ENCODE assay signal across 9 mouse cellular contexts in the genomic region with DNA sequence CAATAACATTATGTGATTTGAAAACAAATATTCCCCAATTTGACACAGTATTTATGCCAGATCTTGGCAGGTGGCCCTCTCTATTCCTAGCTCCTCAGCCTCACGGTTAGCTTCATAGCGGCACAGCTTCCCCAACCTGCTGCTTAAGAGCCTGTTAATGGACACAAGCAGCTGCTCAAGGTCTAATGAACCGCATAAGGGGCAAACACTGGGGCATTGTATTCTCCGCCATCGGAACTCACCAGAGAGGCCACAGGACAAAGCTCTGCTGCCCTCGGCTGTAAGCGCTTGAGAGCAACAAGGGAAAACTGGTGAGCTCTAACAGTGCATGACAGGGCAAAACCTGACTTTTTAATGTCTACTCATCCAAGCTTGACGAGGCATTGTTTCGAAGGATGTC. TPM values are rescaled to one million over a fixed set of nuclear protein-coding genes. Genes with fewer than 3 reads are reported as not detected.
A peak's percentile ranks its signal among the peaks of the same experiment; 100 is the strongest.
DNase-seq lines count a peak whose midpoint lies in the region; ATAC-seq lines count a peak whose summit lies in the region.
"Had no signal": no experiment of that assay in that cellular context is flagged by ENCODE, and none has a peak within 500 bp of the region (broad histone marks: within the 10 kb centered on the region; RNA-seq: fewer than 3 reads in every experiment).

No protein-coding gene starts in this region.

- H3K9ac ChIP-seq in midbrain, embryonic 11.5 days (ENCODE audit: low read length) = no peak overlapping the region
- no peak overlapping the region for H3K9ac ChIP-seq in midbrain, embryonic 16.5 days (ENCODE audit: low read depth, low read length)
- no peak overlapping the region for H3K9ac ChIP-seq in hindbrain, embryonic 13.5 days
- H3K9ac ChIP-seq in neural tube, embryonic 14.5 days (replicated peaks; ENCODE audit: low read depth, low read length) = no peak overlapping the region

- WGBS in midbrain, embryonic 11.5 days = 18% methylated on average over 9 of the region's 9 CpGs
- 9% methylated on average over 9 of the region's 9 CpGs for WGBS in midbrain, embryonic 16.5 days
- 9% methylated on average over 9 of the region's 9 CpGs for WGBS in hindbrain, embryonic 13.5 days
- WGBS in neural tube, embryonic 14.5 days = 9% methylated on average over 9 of the region's 9 CpGs

- no peak overlapping the region for H3K27ac ChIP-seq in midbrain, embryonic 11.5 days (ENCODE audit: low read depth, low read length)
- no peak overlapping the region for H3K27ac ChIP-seq in midbrain, embryonic 16.5 days (ENCODE audit: low read length)
- H3K27ac ChIP-seq in hindbrain, embryonic 13.5 days = no peak overlapping the region
- H3K27ac ChIP-seq in neural tube, embryonic 14.5 days (ENCODE audit: low read depth, low read length) = no peak overlapping the region

- H3K4me3 ChIP-seq in midbrain, embryonic 11.5 days (ENCODE audit: low read depth, low read length) = no peak overlapping the region
- no peak overlapping the region for H3K4me3 ChIP-seq in midbrain, embryonic 16.5 days (ENCODE audit: low read depth, low read length)
- H3K4me3 ChIP-seq in hindbrain, embryonic 13.5 days = no peak overlapping the region
- H3K4me3 ChIP-seq in neural tube, embryonic 14.5 days (ENCODE audit: low read depth, low read length) = no peak overlapping the region

- no peaks in the 10 kb centered on the region for H3K36me3 ChIP-seq in midbrain, embryonic 11.5 days (ENCODE audit: control insufficient read depth, insufficient read depth, low read length)
- H3K36me3 ChIP-seq in midbrain, embryonic 16.5 days (ENCODE audit: control insufficient read depth, insufficient read depth, low read length) = no peaks in the 10 kb centered on the region
- H3K36me3 ChIP-seq in hindbrain, embryonic 13.5 days = no peaks in the 10 kb centered on the region
- H3K36me3 ChIP-seq in neural tube, embryonic 14.5 days (ENCODE audit: control insufficient read depth, insufficient read depth, low read length) = no peaks in the 10 kb centered on the region

- peak; percentile 89 for DNase-seq in midbrain, embryonic 11.5 days (ENCODE audit: low spot score, missing footprints)
- DNase-seq in cerebellum, postnatal 36 days = peak; percentile 36 to 44
- DNase-seq in lung, postnatal 10 days = no peak
- DNase-seq in gastrocnemius, postnatal 14 days = no peak
- DNase-seq: lung, postnatal 4 days had no signal

- intact Hi-C loops in gastrocnemius, postnatal 14 days (cut with DNase I; ENCODE audit: low total_unique reads) = no loop called here

- H3K4me1 ChIP-seq in midbrain, embryonic 11.5 days (ENCODE audit: control insufficient read depth, insufficient read depth, low read length) = peaks cover 9% of the 10 kb centered on the region
- H3K4me1 ChIP-seq in midbrain, embryonic 16.5 days (ENCODE audit: control insufficient read depth, insufficient read depth, low read length) = peaks cover 16% of the 10 kb centered on the region
- H3K4me1 ChIP-seq in hindbrain, embryonic 13.5 days (replicated peaks) = peaks cover 22% of the 10 kb centered on the region
- 0 out of 2 replicates have a peak, but pooled peaks cover 4% of the 10 kb centered on the region for H3K4me1 ChIP-seq in neural tube, embryonic 14.5 days (ENCODE audit: control insufficient read depth, insufficient read depth, low read length)

- H3K4me2 ChIP-seq in midbrain, embryonic 11.5 days = no peak overlapping the region
- no peak overlapping the region for H3K4me2 ChIP-seq in midbrain, embryonic 16.5 days (ENCODE audit: low read length)
- H3K4me2 ChIP-seq in hindbrain, embryonic 13.5 days = no peak overlapping the region
- H3K4me2 ChIP-seq in neural tube, embryonic 14.5 days (ENCODE audit: low read depth, low read length) = no peak overlapping the region

- no peaks in the 10 kb centered on the region for H3K9me3 ChIP-seq in midbrain, embryonic 11.5 days (ENCODE audit: control insufficient read depth, low read length)
- H3K9me3 ChIP-seq in midbrain, embryonic 16.5 days (replicated peaks; ENCODE audit: control insufficient read depth, low read length, poor library complexity, severe bottlenecking) = no peaks in the 10 kb centered on the region
- H3K9me3 ChIP-seq in hindbrain, embryonic 13.5 days = no peaks in the 10 kb centered on the region
- H3K9me3 ChIP-seq in neural tube, embryonic 14.5 days (ENCODE audit: control insufficient read depth, low read length) = no peaks in the 10 kb centered on the region

- ATAC-seq in midbrain, embryonic 11.5 days (ENCODE audit: low FRiP score) = peak; percentile 83
- ATAC-seq in midbrain, embryonic 16.5 days = no peak
- ATAC-seq in hindbrain, embryonic 13.5 days (ENCODE audit: low FRiP score) = peak; percentile 70; the same call in 1 of the 2 replicates
- ATAC-seq in neural tube, embryonic 14.5 days (ENCODE audit: low read depth) = peak; percentile 80
- ATAC-seq in erythroblast, adult 5-6 weeks (replicated peaks; ENCODE audit: low FRiP score, poor library complexity, severe bottlenecking) = no peak

- H3K27me3 ChIP-seq in midbrain, embryonic 11.5 days (ENCODE audit: control insufficient read depth, insufficient read depth, low read length) = peaks cover 3% of the 10 kb centered on the region; the same call in 1 of the 2 replicates
- H3K27me3 ChIP-seq in midbrain, embryonic 16.5 days (ENCODE audit: control insufficient read depth, insufficient read depth, low read depth, low read length) = no peaks in the 10 kb centered on the region; the same call in 1 of the 2 replicates
- H3K27me3 ChIP-seq in hindbrain, embryonic 13.5 days = peaks cover 10% of the 10 kb centered on the region; the same call in 1 of the 2 replicates
- H3K27me3 ChIP-seq in neural tube, embryonic 14.5 days (ENCODE audit: control insufficient read depth, insufficient read depth, low read length) = no peaks in the 10 kb centered on the region

RNA-seq across cellular contexts. Expression of a gene that starts 2.0 kb away (rescaled TPM):
- 0.21 and 0.26 TPM in 2 replicates for polyA plus RNA-seq in midbrain, embryonic 11.5 days (2014; fragmentation: Nextera tagmentation; extraction: Ambion mirVana)
- 5.2 and 5.7 TPM in 2 replicates for polyA plus RNA-seq in midbrain, embryonic 16.5 days (2015; fragmentation: Nextera tagmentation; extraction: Ambion mirVana)
- polyA plus RNA-seq in hindbrain, embryonic 13.5 days (2015; fragmentation: Nextera tagmentation; extraction: Ambion mirVana) = 3.1 and 3.4 TPM in 2 replicates
- 6.5 and 9.8 TPM in 2 replicates for polyA plus RNA-seq in neural tube, embryonic 14.5 days (2014; fragmentation: Nextera tagmentation; extraction: Ambion mirVana)
- not detected in 2 replicates for total RNA-seq in erythroblast, adult 5-6 weeks (2015; ENCODE audit: low replicate concordance)
- total RNA-seq in erythroblast, adult 5-6 weeks (2017; ENCODE audit: low replicate concordance) = 0.28 TPM in 1 of 2 replicates, not detected in the other
- under 1 TPM; 0.09 to 0.27 TPM for total RNA-seq in gastrocnemius, postnatal 14 days (2021)

Comparison
In these comparisons a context has a peak if more than half of its experiments do, and no peak if none do; other contexts are left out.
1. ATAC-seq: peak in midbrain, embryonic 11.5 days (single experiment), hindbrain, embryonic 13.5 days (single experiment) and neural tube, embryonic 14.5 days (single experiment); none in midbrain, embryonic 16.5 days (single experiment) and erythroblast, adult 5-6 weeks (single experiment).
2. DNase-seq: peak in midbrain, embryonic 11.5 days (single experiment) and cerebellum, postnatal 36 days (2 of 2); none in lung, postnatal 10 days (single experiment) and gastrocnemius, postnatal 14 days (single experiment).